26 mouse cellular contexts compared by ENCODE assay signal in genomic region chr5:140623791-140624190, GRCm38 (mm10). TPM values are rescaled to one million over a fixed set of nuclear protein-coding genes. Genes with fewer than 3 reads are reported as not detected.
DNase-seq lines count a peak whose midpoint lies in the region; ATAC-seq lines count a peak whose summit lies in the region.
"Had no signal": no experiment of that assay in that cellular context is flagged by ENCODE, and none has a peak within 500 bp of the region (broad histone marks: within the 10 kb centered on the region; RNA-seq: fewer than 3 reads in every experiment).

No protein-coding gene starts in this region.

- ATAC-seq in megakaryocyte, adult 5-6 weeks (ENCODE audit: poor library complexity, severe bottlenecking) = no peak
- ATAC-seq: activated CD4-positive, CD25-positive, alpha-beta regulatory T cell, adult 4 months; CD4-positive, CD25-positive, alpha-beta regulatory T cell, adult 4 months; forebrain, embryonic 13.5 days; forebrain, embryonic 15.5 days had no signal

- peaks cover 83% of the 10 kb centered on the region for H3K36me3 ChIP-seq in megakaryocyte, embryonic 14.5 days (replicated peaks; ENCODE audit: low read length)

- peak; percentile 34 for DNase-seq in induced T-regulatory cell, adult 2 months (ENCODE audit: low read depth)
- DNase-seq in natural killer cell, adult 2 months (ENCODE audit: low spot score in 2 of 2) = peak; percentile 56 to 69
- DNase-seq in gastrocnemius, postnatal 25 days = no peak
- DNase-seq in spleen, postnatal 10 days (ENCODE audit: low spot score in 2 of 2) = no peak
- DNase-seq: adrenal gland, adult 8-10 months; adrenal gland, postnatal 14 days; adrenal gland, postnatal 36 days; B cell, adult 2 months; cerebellum, adult 11-12 months; cerebellum, adult 2 months; cerebellum, adult 9-10 months; cerebellum, postnatal 10 days had no signal

- H3K27me3 ChIP-seq in megakaryocyte, embryonic 14.5 days (replicated peaks) = no peaks in the 10 kb centered on the region
- H3K27me3 ChIP-seq: CH12.LX; embryonic facial prominence, embryonic 12.5 days; forebrain, embryonic 13.5 days; forebrain, embryonic 15.5 days; Patski had no signal

- H3K4me1 ChIP-seq in megakaryocyte, embryonic 14.5 days = peaks cover 93% of the 10 kb centered on the region

- H3K4me3 ChIP-seq in megakaryocyte, embryonic 14.5 days (replicated peaks) = peak overlapping the region; percentile 76
- H3K4me3 ChIP-seq: embryonic facial prominence, embryonic 10.5 days; embryonic facial prominence, embryonic 12.5 days; forebrain, embryonic 13.5 days; forebrain, embryonic 15.5 days had no signal

- H3K9me3 ChIP-seq in megakaryocyte, embryonic 14.5 days = peaks cover 10% of the 10 kb centered on the region
- H3K9me3 ChIP-seq: forebrain, embryonic 13.5 days; forebrain, embryonic 15.5 days; G1E had no signal

RNA-seq across cellular contexts. Expression of gene Lfng, which starts 16.7 kb away (rescaled TPM):
- polyA plus RNA-seq in megakaryocyte, embryonic 14.5 days (2012; ENCODE audit: insufficient read depth, low replicate concordance) = 7.3 and 31.9 TPM in 2 replicates
- total RNA-seq in megakaryocyte, adult 5-6 weeks (2015) = 21.3 and 23.2 TPM in 2 replicates
- 48.0 and 54.2 TPM in 2 replicates for total RNA-seq in megakaryocyte, adult 5-6 weeks (2017)
- total RNA-seq in gastrocnemius, postnatal 25 days (2021) = 1 to 10 TPM; 2.7 to 5.5 TPM
- total RNA-seq: CH12.LX had no signal

RNA-seq across cellular contexts. Expression of gene Ttyh3, which starts 25.0 kb away (rescaled TPM):
- polyA plus RNA-seq in megakaryocyte, embryonic 14.5 days (2012; ENCODE audit: insufficient read depth, low replicate concordance) = 302 and 455 TPM in 2 replicates
- 42.4 and 46.0 TPM in 2 replicates for total RNA-seq in megakaryocyte, adult 5-6 weeks (2015)
- 8.0 and 11.6 TPM in 2 replicates for total RNA-seq in megakaryocyte, adult 5-6 weeks (2017)
- total RNA-seq in gastrocnemius, postnatal 25 days (2021) = 1 to 10 TPM; 6.1 to 7.8 TPM

RNA-seq across cellular contexts. Expression of gene Grifin, which starts 58.9 kb away (rescaled TPM):
- polyA plus RNA-seq in megakaryocyte, embryonic 14.5 days (2012; ENCODE audit: insufficient read depth, low replicate concordance) = 0.77 TPM in 1 of 2 replicates, not detected in the other
- total RNA-seq in megakaryocyte, adult 5-6 weeks (2015) = not detected in 2 replicates
- not detected in 2 replicates for total RNA-seq in megakaryocyte, adult 5-6 weeks (2017)
- not detected for total RNA-seq in gastrocnemius, postnatal 25 days (2021)
- total RNA-seq: adrenal gland, adult 18-20 months; adrenal gland, adult 8-10 months; adrenal gland, postnatal 14 days; adrenal gland, postnatal 36 days; CH12.LX; G1E had no signal
- polyA plus RNA-seq: embryonic facial prominence, embryonic 10.5 days; embryonic facial prominence, embryonic 14.5 days; forebrain, embryonic 11.5 days; forebrain, embryonic 15.5 days; G1E had no signal

Comparison
In these comparisons a context has a peak if more than half of its experiments do, and no peak if none do; other contexts are left out.
1. DNase-seq: peak in induced T-regulatory cell, adult 2 months (single experiment) and natural killer cell, adult 2 months (2 of 2); none in gastrocnemius, postnatal 25 days (single experiment) and spleen, postnatal 10 days (0 of 2).